Mouse (Mus musculus) kidney, embryonic 15.5 days (tissue): ENCODE results near the gene Zfp758. TPM values are rescaled to one million over a fixed set of nuclear protein-coding genes. Genes with fewer than 3 reads are reported as not detected.

Source experiments
- polyA plus RNA-seq: library from polyadenylated mRNA; unstranded; fragments of >200 nt; fragmentation: Nextera tagmentation; extraction: Ambion mirVana; gene quantifications from 2 replicates; pipeline ENCODE4 v1.2.1, GENCODE M21; 2015

Zfp758 gene
- polyA plus RNA-seq, 1 experiment from 2014 or later: 7.9 TPM

Other genes with a start within 250 kb of the Zfp758 start
- gene Zfp947, start 195.3 kb upstream of the Zfp758 start, polyA plus RNA-seq: 2.2 and 2.6 TPM in 2 replicates
- 2.6 and 3.4 TPM in 2 replicates for gene Zfp994, start 135.8 kb upstream of the Zfp758 start, polyA plus RNA-seq
- gene CT030661.1, start 46.6 kb upstream of the Zfp758 start, polyA plus RNA-seq: 10.6 and 13.4 TPM in 2 replicates
- gene Zfp944, start 53 bp upstream of the Zfp758 start, polyA plus RNA-seq: 13.2 and 13.6 TPM in 2 replicates
- 15.1 and 16.2 TPM in 2 replicates for gene Zfp946, start 62.8 kb downstream of the Zfp758 start, polyA plus RNA-seq
- gene Vmn2r111, start 212.0 kb downstream of the Zfp758 start, polyA plus RNA-seq: not detected in 2 replicates
- gene Vmn2r112, start 239.5 kb downstream of the Zfp758 start, polyA plus RNA-seq: not detected in 2 replicates